Mouse (Mus musculus): ENCODE results near the gene Camk1g. TPM values are rescaled to one million over a fixed set of nuclear protein-coding genes. Genes with fewer than 3 reads are reported as not detected.

Gene Camk1g
- polyA plus RNA-seq, 1 experiment from 2014 or later: 0.59 TPM

GRCm38 (mm10) chr1:193299995-193300394, 70.1 kb downstream of the Camk1g start:
- 39% methylated on average over 1 of the region's 1 CpGs for WGBS (ENCODE audit: insufficient replicate concordance)
- H3K27me3 ChIP-seq: no peaks in the 10 kb centered on the region
- H3K9me3 ChIP-seq (replicated peaks): no peaks in the 10 kb centered on the region
- DNase-seq: no peak
- H3K4me3 ChIP-seq (replicated peaks): no peak overlapping the region
- no peak overlapping the region for H3K4me2 ChIP-seq
- no peak for ATAC-seq (ENCODE audit: low read depth)
- 0 out of 2 replicates have a peak, but pooled peaks cover 2% of the 10 kb centered on the region for H3K4me1 ChIP-seq (replicated peaks)
- H3K9ac ChIP-seq: no peak overlapping the region
- H3K36me3 ChIP-seq: no peaks in the 10 kb centered on the region
- no peak overlapping the region for H3K27ac ChIP-seq

DNA sequence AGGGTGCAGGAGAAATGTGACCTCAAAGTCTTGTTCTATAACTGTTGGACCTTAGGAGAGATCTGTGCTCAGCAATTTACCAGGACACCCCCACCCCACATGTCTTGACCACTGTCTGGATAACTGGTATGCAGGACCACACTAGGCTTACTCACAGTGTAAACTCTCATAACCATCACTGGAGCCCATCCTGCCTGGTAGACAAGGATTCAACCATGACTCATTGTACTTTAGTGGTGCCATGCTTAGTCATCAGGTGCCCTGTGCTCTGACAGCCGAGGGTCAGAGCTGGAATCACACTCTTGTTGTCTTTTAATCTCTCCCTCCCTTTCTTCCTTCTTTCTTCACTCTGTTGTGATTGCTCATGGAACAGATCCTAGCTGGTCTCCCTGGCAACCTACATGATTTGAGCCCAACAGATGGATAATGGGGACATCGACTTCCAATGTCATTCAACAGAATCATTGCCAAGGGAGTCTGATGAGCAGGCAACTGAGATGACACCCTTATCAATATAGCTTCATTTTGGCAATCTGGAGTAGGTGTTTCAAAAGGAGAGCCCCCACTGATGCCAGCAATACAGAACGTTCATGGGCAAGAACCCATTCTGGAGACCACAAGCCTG, 71.8 kb downstream of the Camk1g start:
- H3K27me3 ChIP-seq: no peaks in the 10 kb centered on the region
- no peak for ATAC-seq (ENCODE audit: low read depth)
- H3K4me2 ChIP-seq: no peak overlapping the region
- H3K27ac ChIP-seq: no peak overlapping the region
- WGBS (ENCODE audit: insufficient replicate concordance): 49% methylated on average over 3 of the region's 3 CpGs
- no peak for DNase-seq
- no peaks in the 10 kb centered on the region for H3K9me3 ChIP-seq (replicated peaks)
- 0 out of 2 replicates have a peak, but pooled peaks cover 2% of the 10 kb centered on the region for H3K4me1 ChIP-seq (replicated peaks)
- no peaks in the 10 kb centered on the region for H3K36me3 ChIP-seq
- no peak overlapping the region for H3K4me3 ChIP-seq (replicated peaks)
- H3K9ac ChIP-seq: no peak overlapping the region

Other genes with a start within 250 kb of the Camk1g start
- 3.7 and 3.9 TPM in 2 replicates for gene Diexf, start 240.0 kb downstream of the Camk1g start, polyA plus RNA-seq (2015; fragmentation: Nextera tagmentation; extraction: Ambion mirVana)
- gene Irf6, start 217.2 kb downstream of the Camk1g start, polyA plus RNA-seq (2015; fragmentation: Nextera tagmentation; extraction: Ambion mirVana): 1.8 and 2.5 TPM in 2 replicates
- 5.5 and 6.2 TPM in 2 replicates for gene A130010J15Rik, start 202.3 kb downstream of the Camk1g start, polyA plus RNA-seq (2015; fragmentation: Nextera tagmentation; extraction: Ambion mirVana)
- 7.1 and 7.3 TPM in 2 replicates for gene Traf3ip3, start 168.6 kb downstream of the Camk1g start, polyA plus RNA-seq (2015; fragmentation: Nextera tagmentation; extraction: Ambion mirVana)
- gene Lamb3, start 162.6 kb downstream of the Camk1g start, polyA plus RNA-seq (2015; fragmentation: Nextera tagmentation; extraction: Ambion mirVana): 0.21 and 0.25 TPM in 2 replicates
- gene Hsd11b1, start 106.2 kb downstream of the Camk1g start, polyA plus RNA-seq (2015; fragmentation: Nextera tagmentation; extraction: Ambion mirVana): 2.0 and 2.1 TPM in 2 replicates
- gene G0s2, start 97.1 kb downstream of the Camk1g start, polyA plus RNA-seq (2015; fragmentation: Nextera tagmentation; extraction: Ambion mirVana): 40.3 and 43.2 TPM in 2 replicates

All from liver, embryonic 13.5 days (tissue).